Mouse (Mus musculus): Measurements from ENCODE around the gene Mgmt. TPM values are rescaled to one million over a fixed set of nuclear protein-coding genes. Genes with fewer than 3 reads are reported as not detected.

Gene Mgmt
- 5.6 and 11.7 TPM in 2 replicates for polyA plus RNA-seq (2012; rRNA removed; ENCODE audit: low replicate concordance)

GRCm38 (mm10) chr7:136894106-136894986, at the start of gene Mgmt:
Gene Mgmt, plus strand, starts transcription at chr7:136894614.

Data from subcutaneous adipose tissue, adult 2 months (tissue).